ENCODE assay signal across 10 mouse cellular contexts in the genomic region with DNA sequence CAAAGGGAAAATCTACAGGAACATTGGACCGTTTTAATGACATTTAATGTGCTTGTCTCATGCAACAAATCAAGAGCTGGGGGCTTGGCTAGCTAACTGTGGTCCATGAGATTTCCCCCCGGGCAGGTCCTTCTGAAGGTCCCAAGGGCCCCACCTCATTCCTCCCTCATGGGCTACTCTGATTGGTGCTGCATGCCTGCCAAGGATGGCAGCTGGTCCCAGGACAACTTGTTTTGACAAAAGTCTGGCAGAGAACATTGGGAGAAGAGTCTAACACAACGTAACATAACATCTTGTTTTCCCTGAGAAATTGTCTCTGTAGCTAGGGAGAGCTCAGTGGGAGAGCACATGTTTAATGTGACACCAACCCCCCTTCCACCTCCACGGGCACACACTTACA.
DNase-seq lines count a peak whose midpoint lies in the region; ATAC-seq and TF ChIP-seq lines count a peak whose summit lies in the region.
"Had no signal": no experiment of that assay in that cellular context is flagged by ENCODE, and none has a peak within 500 bp of the region (broad histone marks: within the 10 kb centered on the region; RNA-seq: fewer than 3 reads in every experiment).

No protein-coding gene starts in this region.

- no peak overlapping the region for H3K9ac ChIP-seq in heart, embryonic 13.5 days
- no peak overlapping the region for H3K9ac ChIP-seq in lung, embryonic 14.5 days
- H3K9ac ChIP-seq: midbrain, embryonic 12.5 days; stomach, embryonic 15.5 days had no signal

- no peaks in the 10 kb centered on the region for H3K27me3 ChIP-seq in heart, embryonic 13.5 days (replicated peaks)
- no peaks in the 10 kb centered on the region for H3K27me3 ChIP-seq in lung, embryonic 14.5 days (ENCODE audit: insufficient read depth, low read length)
- H3K27me3 ChIP-seq: stomach, embryonic 15.5 days had no signal

- H3K4me1 ChIP-seq in heart, embryonic 13.5 days, result peaks cover 66% of the 10 kb centered on the region
- peaks cover 25% of the 10 kb centered on the region; the same call in 1 of the 2 replicates for H3K4me1 ChIP-seq in lung, embryonic 14.5 days (ENCODE audit: insufficient read depth)

- TF ChIP-seq CTCF in lung, embryonic 14.5 days (IDR thresholded peaks at IDR 0.05; ENCODE audit: low read depth), result no peak

- H3K36me3 ChIP-seq in heart, embryonic 13.5 days, result no peaks in the 10 kb centered on the region
- H3K36me3 ChIP-seq in lung, embryonic 14.5 days (ENCODE audit: insufficient read depth), result no peaks in the 10 kb centered on the region
- H3K36me3 ChIP-seq: midbrain, embryonic 12.5 days; stomach, embryonic 15.5 days had no signal

- ATAC-seq in heart, embryonic 13.5 days (ENCODE audit: extremely low read depth, insufficient number of reproducible peaks, low FRiP score, low TSS enrichment), result no peak
- ATAC-seq in lung, embryonic 14.5 days (ENCODE audit: insufficient read depth), result no peak
- no peak for ATAC-seq in megakaryocyte progenitor cell, adult 5-6 weeks (replicated peaks; ENCODE audit: poor library complexity)

- no peak overlapping the region for H3K4me2 ChIP-seq in heart, embryonic 13.5 days
- no peak overlapping the region for H3K4me2 ChIP-seq in lung, embryonic 14.5 days
- H3K4me2 ChIP-seq: midbrain, embryonic 12.5 days; stomach, embryonic 15.5 days had no signal

- H3K27ac ChIP-seq in heart, embryonic 13.5 days (replicated peaks), result peak overlapping the region; percentile 97
- peak overlapping the region; percentile 87; the same call in 1 of the 2 replicates for H3K27ac ChIP-seq in lung, embryonic 14.5 days (ENCODE audit: low read depth)

- peak; percentile 36 to 57 for DNase-seq in kidney, postnatal 4 days
- DNase-seq in kidney, adult 11 months, result no peak
- DNase-seq in cerebellum, postnatal 14 days, result peak; percentile 44 to 47
- DNase-seq in lung, embryonic 14.5 days, result peak; percentile 46
- DNase-seq in kidney, adult 9 months, result no peak
- DNase-seq in c-Kit-positive CD71-positive TER-119-positive erythroid progenitor cells, embryonic 14.5 days (ENCODE audit: low spot score), result no peak

- no peaks in the 10 kb centered on the region; the same call in 1 of the 2 replicates for H3K9me3 ChIP-seq in heart, embryonic 13.5 days
- no peaks in the 10 kb centered on the region for H3K9me3 ChIP-seq in lung, embryonic 14.5 days (ENCODE audit: low read depth, low read length)
- H3K9me3 ChIP-seq: midbrain, embryonic 12.5 days; stomach, embryonic 15.5 days had no signal

- H3K4me3 ChIP-seq in heart, embryonic 13.5 days, result no peak overlapping the region
- no peak overlapping the region for H3K4me3 ChIP-seq in lung, embryonic 14.5 days (ENCODE audit: low read depth, low read length)
- H3K4me3 ChIP-seq: midbrain, embryonic 12.5 days; stomach, embryonic 15.5 days had no signal

- WGBS in heart, embryonic 13.5 days, result 55% methylated on average over 4 of the region's 4 CpGs
- 44% methylated on average over 4 of the region's 4 CpGs for WGBS in lung, embryonic 14.5 days

Comparison
In these comparisons a context has a peak if more than half of its experiments do, and no peak if none do; other contexts are left out.
1. DNase-seq: peak in kidney, postnatal 4 days (2 of 2), cerebellum, postnatal 14 days (2 of 2) and lung, embryonic 14.5 days (single experiment); none in kidney, adult 11 months (single experiment), kidney, adult 9 months (single experiment) and c-Kit-positive CD71-positive TER-119-positive erythroid progenitor cells, embryonic 14.5 days (single experiment).